Mouse (Mus musculus) midbrain, embryonic 12.5 days (tissue): ENCODE results near the gene Acot11. TPM values are rescaled to one million over a fixed set of nuclear protein-coding genes. Genes with fewer than 3 reads are reported as not detected.
A peak's percentile ranks its signal among the peaks of the same experiment; 100 is the strongest.
"Not testable (repeated sequence)": the region's sequence is repeated elsewhere in the genome, so short reads cannot be mapped to it uniquely, and the experiment has no call there.

Experiments used
- ATAC-seq: fragments of 200-750 bp; cut with Nextera tagmentation; 2 replicates; pipeline ENCODE4 v1.8.0; 2017; ENCODE audit warnings: low read depth, moderate TSS enrichment, moderate library complexity; ENCODE audit not compliant: low FRiP score
- H3K27ac ChIP-seq: fragments of 300-500 bp; sonication (generic); replicated peaks from 2 replicates; pipeline ENCODE4 v1.5.1; 2016; ENCODE audit warnings: mild to moderate bottlenecking
- H3K27me3 ChIP-seq: fragments of 300-500 bp; sonication (generic); 2 replicates; pipeline ENCODE4 v1.6.1; 2016; ENCODE audit warnings: mild to moderate bottlenecking
- H3K36me3 ChIP-seq: fragments of 300-500 bp; sonication (generic); 2 replicates; pipeline ENCODE4 v1.6.1; 2016
- H3K4me1 ChIP-seq: fragments of 300-500 bp; sonication (generic); 2 replicates; pipeline ENCODE4 v1.6.1; 2016
- H3K4me2 ChIP-seq: fragments of 300-500 bp; sonication (generic); replicated peaks from 2 replicates; pipeline ENCODE4 v1.6.1; 2016; ENCODE audit warnings: mild to moderate bottlenecking, moderate library complexity
- H3K4me3 ChIP-seq: fragments of 300-500 bp; sonication (generic); 2 replicates; pipeline ENCODE4 v1.5.1; 2016; ENCODE audit warnings: mild to moderate bottlenecking
- H3K9ac ChIP-seq: fragments of 300-500 bp; sonication (generic); replicated peaks from 2 replicates; pipeline ENCODE4 v1.6.1; 2016; ENCODE audit warnings: mild to moderate bottlenecking, moderate library complexity
- H3K9me3 ChIP-seq: fragments of 300-500 bp; sonication (generic); 2 replicates; pipeline ENCODE4 v1.6.1; 2016; ENCODE audit warnings: mild to moderate bottlenecking
- WGBS: fragments of 180-500 bp; shearing (Covaris S2); methylation state at CpG from one replicate; pipeline ENCODE4 v1.1.7; 2016; 5-methylcytosine and 5-hydroxymethylcytosine counted together
- polyA plus RNA-seq: library from polyadenylated mRNA; unstranded; fragments of >200 nt; fragmentation: Nextera tagmentation; extraction: Ambion mirVana; gene quantifications from 2 replicates; pipeline ENCODE4 v1.2.1, GENCODE M21; 2016

The Acot11 gene
- polyA plus RNA-seq, 1 experiment from 2014 or later: 1.6 TPM

- no peak overlapping the region for H3K27ac ChIP-seq
- H3K4me1 ChIP-seq: peaks cover 29% of the 10 kb centered on the region
- no peak overlapping the region for H3K4me2 ChIP-seq
- 92% methylated on average over 11 of the region's 11 CpGs for WGBS
- no peak for ATAC-seq
- H3K9ac ChIP-seq: no peak overlapping the region
- peaks cover 7% of the 10 kb centered on the region; the same call in 1 of the 2 replicates for H3K27me3 ChIP-seq
- H3K36me3 ChIP-seq: no peaks in the 10 kb centered on the region
- no peak overlapping the region for H3K4me3 ChIP-seq
- no peaks in the 10 kb centered on the region for H3K9me3 ChIP-seq
Observed at GRCm38 (mm10) chr4:106788627-106789026, 16.2 kb downstream of the Acot11 start.

DNA sequence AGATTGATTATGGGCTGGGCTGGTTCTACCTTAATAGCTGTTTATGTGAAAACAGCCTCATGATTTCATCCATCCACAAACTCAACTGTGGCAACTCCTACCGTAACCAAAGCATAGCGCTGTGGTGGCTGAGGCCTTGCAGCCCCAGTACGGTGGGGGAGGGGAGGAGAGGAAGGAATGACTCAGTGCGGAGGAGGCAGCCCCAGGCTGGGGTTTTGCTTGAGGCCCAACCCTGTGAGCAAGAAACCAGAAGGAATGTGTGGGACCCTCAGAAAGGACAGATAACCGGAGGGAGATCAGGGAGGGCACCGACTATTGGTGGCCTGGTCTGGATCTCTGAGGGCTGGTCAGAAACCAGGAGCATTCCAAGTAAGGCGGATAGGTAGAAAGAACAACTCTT, 17.0 kb downstream of the Acot11 start:
- Histone ChIP-seq H3K27ac (no peak overlapping the region), H3K9me3 (no peaks in the 10 kb centered on the region), H3K27me3 (peaks cover 7% of the 10 kb centered on the region; the same call in 1 of the 2 replicates), H3K36me3 (no peaks in the 10 kb centered on the region), H3K4me1 (peaks cover 29% of the 10 kb centered on the region), H3K4me2 (no peak overlapping the region), H3K4me3 (no peak overlapping the region), H3K9ac (no peak overlapping the region)
- whole genome bisulfite sequencing: 72% methylated on average over 7 of the region's 7 CpGs
- no peak for ATAC-seq

- Histone ChIP-seq H3K9ac (peak overlapping the region; percentile 37; the same call in 1 of the 2 replicates), H3K4me1 (peaks cover 35% of the 10 kb centered on the region), H3K4me2 (peak overlapping the region; percentile 12; the same call in 1 of the 2 replicates), H3K9me3 (no peaks in the 10 kb centered on the region), H3K27me3 (peaks cover 7% of the 10 kb centered on the region; the same call in 1 of the 2 replicates), H3K4me3 (no peak overlapping the region), H3K27ac (peak overlapping the region; percentile 86), H3K36me3 (no peaks in the 10 kb centered on the region)
- 5% methylated on average over 3 of the region's 5 CpGs for WGBS
- ATAC-seq: peak; percentile 90
Observed at GRCm38 (mm10) chr4:106785753-106786540, 18.9 kb downstream of the Acot11 start.

DNA sequence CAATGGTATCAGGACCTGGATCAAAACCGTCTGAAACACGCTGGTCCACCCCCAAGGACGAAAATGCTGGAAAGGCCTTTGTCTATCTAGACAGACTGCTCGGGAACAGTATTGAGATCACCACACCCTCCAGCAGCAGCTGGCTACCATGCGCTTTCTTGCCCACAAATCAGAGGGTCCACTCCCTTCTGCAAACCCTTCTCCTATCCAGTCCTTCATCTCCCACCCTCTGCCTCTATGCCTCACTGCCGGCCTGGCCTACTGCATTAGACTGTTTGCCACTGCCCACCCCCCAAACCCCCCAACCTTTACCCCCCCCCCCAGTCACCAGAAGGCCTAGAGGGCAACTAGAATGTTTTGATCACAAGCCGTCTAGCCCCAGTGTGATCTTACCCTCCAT, 19.5 kb downstream of the Acot11 start:
- Histone ChIP-seq H3K4me2 (no peak overlapping the region), H3K27ac (peak overlapping the region; percentile 86), H3K27me3 (0 out of 2 replicates have a peak, but pooled peaks cover 3% of the 10 kb centered on the region), H3K9me3 (no peaks in the 10 kb centered on the region), H3K4me1 (peaks cover 41% of the 10 kb centered on the region), H3K4me3 (no peak overlapping the region), H3K36me3 (no peaks in the 10 kb centered on the region), H3K9ac (no peak overlapping the region)
- peak; percentile 35 for ATAC-seq
- WGBS: 46% methylated on average over 7 of the region's 7 CpGs

DNA sequence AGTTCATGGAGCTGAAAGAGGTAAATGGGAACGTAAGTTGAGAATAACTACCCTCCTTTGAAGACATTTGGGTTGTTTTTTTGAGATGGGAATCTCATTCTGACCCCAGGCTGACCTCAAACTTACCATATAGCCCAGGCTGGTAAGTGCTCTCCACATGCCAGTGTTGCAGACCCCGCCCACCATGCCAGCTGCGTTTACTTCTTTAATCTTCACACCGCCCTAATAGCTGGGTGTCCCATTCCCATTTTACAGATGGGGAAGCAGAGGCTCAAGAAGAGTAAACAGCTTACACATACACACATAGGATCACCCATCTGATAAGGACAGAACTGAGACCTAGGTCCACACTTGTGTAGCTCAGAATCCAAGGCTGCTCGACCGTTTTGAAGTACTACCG, 20.0 kb downstream of the Acot11 start:
- H3K9me3 ChIP-seq: no peaks in the 10 kb centered on the region
- 94% methylated on average over 7 of the region's 7 CpGs for WGBS
- H3K36me3 ChIP-seq: no peaks in the 10 kb centered on the region
- no peak overlapping the region for H3K27ac ChIP-seq
- H3K4me2 ChIP-seq: no peak overlapping the region
- ATAC-seq: no peak
- no peak overlapping the region for H3K9ac ChIP-seq
- peaks cover 47% of the 10 kb centered on the region for H3K4me1 ChIP-seq
- no peak overlapping the region for H3K4me3 ChIP-seq
- H3K27me3 ChIP-seq: 0 out of 2 replicates have a peak, but pooled peaks cover 3% of the 10 kb centered on the region

GRCm38 (mm10) chr4:106783137-106783536, 21.7 kb downstream of the Acot11 start:
- Histone ChIP-seq H3K27ac (no peak overlapping the region), H3K4me3 (no peak overlapping the region), H3K4me2 (no peak overlapping the region), H3K27me3 (0 out of 2 replicates have a peak, but pooled peaks cover 7% of the 10 kb centered on the region), H3K9ac (no peak overlapping the region), H3K36me3 (no peaks in the 10 kb centered on the region), H3K4me1 (peaks cover 63% of the 10 kb centered on the region), H3K9me3 (no peaks in the 10 kb centered on the region)
- 73% methylated on average over 10 of the region's 10 CpGs for WGBS
- no peak for ATAC-seq

GRCm38 (mm10) chr4:106780045-106780444, 24.8 kb downstream of the Acot11 start:
- ATAC-seq: peak; percentile 81
- Histone ChIP-seq H3K9ac (no peak overlapping the region), H3K36me3 (no peaks in the 10 kb centered on the region), H3K4me3 (no peak overlapping the region), H3K4me1 (peaks cover 50% of the 10 kb centered on the region), H3K4me2 (no peak overlapping the region), H3K27ac (0 out of 2 replicates have a peak overlapping the region, but pooled peaks have one; percentile 16), H3K27me3 (0 out of 2 replicates have a peak, but pooled peaks cover 7% of the 10 kb centered on the region), H3K9me3 (no peaks in the 10 kb centered on the region)
- 17% methylated on average over 3 of the region's 3 CpGs for WGBS

DNA sequence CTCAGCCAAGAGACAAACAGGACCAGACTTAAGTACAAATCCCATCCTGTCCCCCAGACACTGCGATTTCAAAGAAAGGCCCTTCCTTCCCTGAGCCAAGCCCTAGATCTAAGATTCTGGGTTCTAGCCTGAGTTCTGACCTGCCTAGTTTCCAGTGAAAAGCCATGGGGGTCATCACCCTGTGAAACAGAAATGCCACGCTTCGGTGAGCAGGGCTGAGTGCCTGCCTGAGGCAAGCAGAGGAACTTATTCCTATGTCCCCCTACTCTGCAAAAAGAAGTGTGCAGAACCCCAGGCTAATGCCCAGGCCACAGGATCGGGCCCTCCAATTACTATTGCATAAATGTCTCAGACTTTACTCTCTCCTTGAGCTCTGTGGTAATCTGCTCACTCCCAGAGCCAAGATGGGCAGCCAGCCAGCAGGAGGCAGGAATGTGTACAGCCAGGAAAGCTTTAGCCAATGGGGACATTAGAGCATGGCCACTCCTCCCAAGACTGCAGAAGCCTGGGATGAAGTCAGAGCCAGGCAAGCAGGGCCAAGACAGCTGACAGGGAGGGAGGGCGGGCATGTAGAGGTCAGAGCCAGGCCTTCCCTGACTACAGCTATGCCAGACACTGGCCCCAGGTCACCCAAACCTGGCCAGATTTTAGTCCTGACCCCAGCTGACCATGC, 26.5 kb downstream of the Acot11 start:
- H3K27ac ChIP-seq: peak overlapping the region; percentile 32; the same call in 1 of the 2 replicates
- no peaks in the 10 kb centered on the region for H3K36me3 ChIP-seq
- H3K9ac ChIP-seq: no peak overlapping the region
- WGBS: 49% methylated on average over 5 of the region's 5 CpGs
- H3K27me3 ChIP-seq: 0 out of 2 replicates have a peak, but pooled peaks cover 4% of the 10 kb centered on the region
- ATAC-seq: peak; percentile 63
- H3K4me1 ChIP-seq: peaks cover 50% of the 10 kb centered on the region
- H3K4me2 ChIP-seq: no peak overlapping the region
- no peak overlapping the region for H3K4me3 ChIP-seq
- H3K9me3 ChIP-seq: no peaks in the 10 kb centered on the region

- 36% methylated on average over 3 of the region's 3 CpGs for WGBS
- Histone ChIP-seq H3K27ac (no peak overlapping the region), H3K4me3 (no peak overlapping the region), H3K9me3 (no peaks in the 10 kb centered on the region), H3K36me3 (no peaks in the 10 kb centered on the region), H3K4me2 (no peak overlapping the region), H3K9ac (no peak overlapping the region), H3K27me3 (0 out of 2 replicates have a peak, but pooled peaks cover 4% of the 10 kb centered on the region), H3K4me1 (peaks cover 50% of the 10 kb centered on the region)
- peak; percentile 42; the same call in 1 of the 2 replicates for ATAC-seq
Observed at GRCm38 (mm10) chr4:106776998-106777397, 27.8 kb downstream of the Acot11 start.

GRCm38 (mm10) chr4:106775767-106776166, 29.0 kb downstream of the Acot11 start:
- H3K9ac ChIP-seq, ATAC-seq: not testable (repeated sequence)

GRCm38 (mm10) chr4:106772558-106772957, 32.2 kb downstream of the Acot11 start:
- Histone ChIP-seq H3K4me2 (no peak overlapping the region), H3K36me3 (no peaks in the 10 kb centered on the region), H3K9ac (no peak overlapping the region), H3K27me3 (no peaks in the 10 kb centered on the region), H3K4me3 (no peak overlapping the region), H3K27ac (no peak overlapping the region), H3K4me1 (peaks cover 10% of the 10 kb centered on the region), H3K9me3 (no peaks in the 10 kb centered on the region)
- ATAC-seq: no peak
- WGBS: 100% methylated on average over 1 of the region's 1 CpGs

More at GRCm38 (mm10) chr4:106775767-106776166, 29.0 kb downstream of the Acot11 start:
- 89% methylated on average over 6 of the region's 6 CpGs for WGBS
- H3K27me3 ChIP-seq, H3K4me2 ChIP-seq, H3K36me3 ChIP-seq, H3K4me3 ChIP-seq, H3K9me3 ChIP-seq, H3K27ac ChIP-seq: not testable (repeated sequence)
- peaks cover 42% of the 10 kb centered on the region for H3K4me1 ChIP-seq

DNA sequence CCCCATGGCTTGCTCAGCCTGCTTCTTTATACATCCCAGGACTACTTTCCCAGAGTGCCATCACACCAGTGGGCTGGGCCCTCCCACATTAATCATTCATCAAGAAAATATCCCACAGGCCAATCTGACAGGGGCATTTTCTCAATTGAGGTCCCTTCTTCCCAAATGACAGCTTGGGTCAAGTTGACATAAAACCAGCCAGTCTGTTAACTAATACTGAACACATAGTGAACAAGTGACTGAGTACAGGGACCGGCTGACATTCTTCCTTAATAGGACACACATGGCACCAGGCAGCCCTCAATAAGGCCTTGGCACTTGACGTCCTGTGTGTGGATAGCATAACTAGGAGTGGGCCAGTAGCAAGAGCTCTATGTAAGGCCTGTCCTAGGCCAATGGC, 35.5 kb downstream of the Acot11 start:
- no peak overlapping the region for H3K27ac ChIP-seq
- H3K36me3 ChIP-seq: no peaks in the 10 kb centered on the region
- ATAC-seq: no peak

More for the DNA sequence above, 35.5 kb downstream of the Acot11 start:
- H3K4me3 ChIP-seq: no peak overlapping the region
- 0 out of 2 replicates have a peak, but pooled peaks cover 1% of the 10 kb centered on the region for H3K27me3 ChIP-seq
- no peaks in the 10 kb centered on the region for H3K9me3 ChIP-seq
- 81% methylated on average over 2 of the region's 2 CpGs for WGBS
- no peaks in the 10 kb centered on the region; the same call in 1 of the 2 replicates for H3K4me1 ChIP-seq
- no peak overlapping the region for H3K4me2 ChIP-seq
- H3K9ac ChIP-seq: no peak overlapping the region
